Mouse (Mus musculus) hindbrain, embryonic 10.5 days (tissue): ENCODE measurements around the gene Neu4. TPM values are rescaled to one million over a fixed set of nuclear protein-coding genes. Genes with fewer than 3 reads are reported as not detected.
A peak's percentile ranks its signal among the peaks of the same experiment; 100 is the strongest.

Source experiments
- DNase-seq: peaks from one replicate; pipeline ENCODE4 v3.0.0-alpha.2; 2017; ENCODE audit warnings: low spot score
- H3K27ac ChIP-seq: fragments of 300-500 bp; sonication (generic); 2 replicates; pipeline ENCODE4 v1.5.1; 2016; ENCODE audit warnings: mild to moderate bottlenecking, moderate library complexity
- H3K27me3 ChIP-seq: fragments of 300-500 bp; sonication (generic); 2 replicates; pipeline ENCODE4 v1.6.1; 2016; ENCODE audit warnings: mild to moderate bottlenecking; ENCODE audit not compliant: poor library complexity, insufficient read depth, severe bottlenecking
- H3K36me3 ChIP-seq: fragments of 300-500 bp; sonication (generic); 2 replicates; pipeline ENCODE4 v1.6.1; 2016; ENCODE audit warnings: mild to moderate bottlenecking, moderate library complexity
- H3K4me1 ChIP-seq: fragments of 300-500 bp; sonication (generic); replicated peaks from 2 replicates; pipeline ENCODE4 v1.6.1; 2016; ENCODE audit warnings: mild to moderate bottlenecking
- H3K4me3 ChIP-seq: fragments of 300-500 bp; sonication (generic); 2 replicates; pipeline ENCODE4 v1.5.1; 2016; ENCODE audit warnings: mild to moderate bottlenecking, moderate library complexity
- H3K9me3 ChIP-seq: fragments of 300-500 bp; sonication (generic); 2 replicates; pipeline ENCODE4 v1.6.1; 2016; ENCODE audit warnings: mild to moderate bottlenecking, moderate library complexity
- WGBS: fragments of 180-500 bp; shearing (Covaris S2); methylation state at CpG from one replicate; pipeline ENCODE4 v1.1.7; 2016; 5-methylcytosine and 5-hydroxymethylcytosine counted together
- polyA plus RNA-seq: library from polyadenylated mRNA; unstranded; fragments of >200 nt; fragmentation: Nextera tagmentation; extraction: Ambion mirVana; gene quantifications from 2 replicates; pipeline ENCODE4 v1.2.1, GENCODE M21; 2016

Neu4 gene
- polyA plus RNA-seq, 1 experiment from 2014 or later = not detected

- no peak for DNase-seq
- Histone ChIP-seq H3K9me3 (no peaks in the 10 kb centered on the region), H3K27ac (no peak overlapping the region), H3K27me3 (no peaks in the 10 kb centered on the region), H3K4me1 (no peaks in the 10 kb centered on the region), H3K4me3 (no peak overlapping the region), H3K36me3 (no peaks in the 10 kb centered on the region)
- WGBS = 86% methylated on average over 12 of the region's 12 CpGs
Measured at GRCm38 (mm10) chr1:94027506-94028108, 7.4 kb downstream of the Neu4 start.

- no peaks in the 10 kb centered on the region for H3K36me3 ChIP-seq
- no peak overlapping the region for H3K4me3 ChIP-seq
- WGBS = 78% methylated on average over 2 of the region's 2 CpGs
- no peaks in the 10 kb centered on the region for H3K9me3 ChIP-seq
- no peak overlapping the region for H3K27ac ChIP-seq
- DNase-seq = no peak
- no peaks in the 10 kb centered on the region for H3K4me1 ChIP-seq
- no peaks in the 10 kb centered on the region for H3K27me3 ChIP-seq
Measured at GRCm38 (mm10) chr1:94028741-94029140, 8.5 kb downstream of the Neu4 start.

DNA sequence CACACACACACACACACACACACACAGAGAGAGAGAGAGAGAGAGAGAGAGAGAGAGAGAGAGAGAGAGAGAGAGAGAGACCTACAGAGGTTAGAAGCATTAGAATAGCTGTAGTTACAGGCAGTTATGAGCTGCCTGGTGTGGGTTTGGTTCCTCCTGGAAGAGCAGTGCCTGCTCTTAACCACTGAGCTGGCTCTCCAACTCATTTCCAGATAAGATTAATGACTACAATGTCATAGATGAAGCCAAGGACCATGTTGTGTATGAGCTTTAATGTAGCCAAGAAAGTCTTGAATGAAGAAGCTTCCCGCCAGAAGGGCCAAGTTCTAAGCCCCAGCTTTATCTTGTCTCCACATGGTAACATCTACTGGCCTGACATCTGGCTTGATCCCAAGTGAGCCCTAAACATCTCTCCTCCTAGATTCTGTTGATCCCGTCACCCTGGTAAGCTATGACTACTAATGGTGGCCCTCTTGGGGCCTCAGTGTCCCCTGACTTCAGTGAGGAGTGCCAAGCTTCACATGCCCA is 12.9 kb downstream of the Neu4 start:
- Histone ChIP-seq H3K9me3 (no peaks in the 10 kb centered on the region), H3K36me3 (no peaks in the 10 kb centered on the region), H3K4me1 (peaks cover 10% of the 10 kb centered on the region), H3K27me3 (no peaks in the 10 kb centered on the region), H3K27ac (no peak overlapping the region), H3K4me3 (no peak overlapping the region)
- 87% methylated on average over 2 of the region's 2 CpGs for WGBS
- no peak for DNase-seq

DNA sequence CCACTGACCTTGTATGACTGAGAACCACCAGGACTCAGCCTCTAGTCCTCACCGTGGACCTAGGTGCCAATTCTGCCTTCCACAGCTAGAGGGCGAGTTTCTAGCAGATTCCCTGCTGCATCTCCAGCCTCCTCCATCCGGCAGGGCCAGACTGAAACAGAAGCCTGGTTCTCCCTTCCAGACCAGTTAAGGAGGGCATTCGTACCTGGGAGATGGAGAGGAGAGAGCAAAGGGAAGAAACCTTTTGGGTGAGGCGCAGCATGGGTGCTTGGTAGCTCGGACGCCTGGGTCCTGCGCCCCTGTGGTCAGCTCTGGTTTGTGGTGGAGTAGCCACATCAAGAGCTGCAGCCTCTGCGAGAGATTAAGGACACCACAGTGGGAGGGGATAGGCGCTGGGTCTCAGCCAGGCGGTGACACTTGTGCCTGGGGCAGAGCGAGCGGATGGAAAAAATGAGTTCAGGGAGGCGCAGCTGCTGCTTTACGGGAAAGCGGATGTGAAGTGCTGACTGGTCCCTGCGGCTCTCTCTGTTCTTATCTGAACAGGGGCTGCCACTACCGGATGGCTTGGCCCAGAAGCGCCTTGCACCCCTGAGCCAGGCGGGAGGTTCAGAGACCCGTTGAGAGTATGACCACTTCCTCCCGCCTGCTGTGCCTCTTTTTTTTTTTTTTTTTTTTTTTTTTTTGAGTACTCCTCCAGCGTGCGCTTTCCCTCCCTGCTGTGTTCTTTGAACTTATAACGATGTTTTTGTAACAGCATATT is 14.9 kb downstream of the Neu4 start:
- under 1% methylated on average over 25 of the region's 25 CpGs for WGBS
- Histone ChIP-seq H3K4me3 (peak overlapping the region; percentile 56), H3K27ac (peak overlapping the region; percentile 82)

GRCm38 (mm10) chr1:94040391-94040790 is 20.1 kb downstream of the Neu4 start:
- DNase-seq = no peak

More for the DNA sequence above, 14.9 kb downstream of the Neu4 start:
- H3K27me3 ChIP-seq = no peaks in the 10 kb centered on the region
- peaks cover 10% of the 10 kb centered on the region for H3K4me1 ChIP-seq
- no peaks in the 10 kb centered on the region for H3K36me3 ChIP-seq
- DNase-seq = peak; percentile 88
- H3K9me3 ChIP-seq = no peaks in the 10 kb centered on the region

GRCm38 (mm10) chr1:94045559-94045958 is 25.3 kb downstream of the Neu4 start:
- WGBS = 81% methylated on average over 3 of the region's 3 CpGs
- Histone ChIP-seq H3K27ac (no peak overlapping the region), H3K36me3 (no peaks in the 10 kb centered on the region), H3K4me1 (no peaks in the 10 kb centered on the region), H3K27me3 (no peaks in the 10 kb centered on the region), H3K9me3 (no peaks in the 10 kb centered on the region), H3K4me3 (no peak overlapping the region)
- DNase-seq = no peak

More at GRCm38 (mm10) chr1:94040391-94040790, 20.1 kb downstream of the Neu4 start:
- H3K27me3 ChIP-seq = no peaks in the 10 kb centered on the region
- H3K9me3 ChIP-seq = no peaks in the 10 kb centered on the region
- H3K36me3 ChIP-seq = no peaks in the 10 kb centered on the region
- WGBS = 88% methylated on average over 2 of the region's 2 CpGs
- H3K4me1 ChIP-seq = peaks cover 5% of the 10 kb centered on the region
- no peak overlapping the region for H3K27ac ChIP-seq
- no peak overlapping the region for H3K4me3 ChIP-seq

DNA sequence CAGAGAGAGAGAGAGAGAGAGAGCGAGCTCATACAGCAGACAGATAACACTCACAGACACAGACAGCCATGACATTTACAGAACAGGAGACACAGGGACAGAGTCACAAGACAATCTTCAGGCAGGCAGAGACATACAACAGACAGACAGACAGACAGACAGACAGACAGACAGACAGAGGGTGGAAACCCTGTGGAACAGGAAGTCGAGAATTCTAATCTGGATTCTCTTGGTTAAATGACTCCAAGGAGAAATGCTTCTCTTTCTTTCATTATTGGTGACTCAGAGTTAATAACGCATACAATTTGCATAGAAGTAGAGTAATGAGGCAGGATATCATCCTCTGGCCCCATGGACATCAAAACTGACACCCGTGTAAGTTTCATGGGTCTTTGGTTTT is 26.3 kb downstream of the Neu4 start:
- Histone ChIP-seq H3K4me3 (no peak overlapping the region), H3K27me3 (no peaks in the 10 kb centered on the region), H3K9me3 (no peaks in the 10 kb centered on the region), H3K36me3 (no peaks in the 10 kb centered on the region), H3K4me1 (no peaks in the 10 kb centered on the region), H3K27ac (no peak overlapping the region)
- DNase-seq = no peak
- WGBS = 87% methylated on average over 4 of the region's 4 CpGs

DNA sequence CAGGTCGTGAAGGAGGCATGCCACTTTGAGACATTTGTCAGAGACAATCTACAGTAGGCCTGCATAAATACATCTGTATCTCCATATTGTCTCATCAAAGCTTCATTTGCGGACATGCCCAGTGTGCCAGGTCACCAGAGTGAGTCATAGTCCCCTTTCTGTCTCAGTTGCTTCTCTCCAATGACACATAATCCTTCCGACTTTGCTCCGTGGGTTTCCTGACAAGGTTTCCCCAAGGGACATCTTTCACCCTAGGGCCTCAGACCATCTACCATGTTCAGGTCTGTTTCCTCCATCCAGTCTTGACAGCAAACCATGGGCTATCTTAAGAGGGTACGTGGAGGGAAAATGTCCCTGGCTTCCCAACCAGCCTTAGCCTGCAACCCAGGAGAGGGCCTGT is 30.9 kb downstream of the Neu4 start:
- Histone ChIP-seq H3K9me3 (no peaks in the 10 kb centered on the region), H3K36me3 (no peaks in the 10 kb centered on the region), H3K4me3 (no peak overlapping the region), H3K4me1 (0 out of 2 replicates have a peak, but pooled peaks cover 3% of the 10 kb centered on the region), H3K27me3 (no peaks in the 10 kb centered on the region), H3K27ac (no peak overlapping the region)
- DNase-seq = no peak
- 88% methylated on average over 5 of the region's 5 CpGs for WGBS

DNA sequence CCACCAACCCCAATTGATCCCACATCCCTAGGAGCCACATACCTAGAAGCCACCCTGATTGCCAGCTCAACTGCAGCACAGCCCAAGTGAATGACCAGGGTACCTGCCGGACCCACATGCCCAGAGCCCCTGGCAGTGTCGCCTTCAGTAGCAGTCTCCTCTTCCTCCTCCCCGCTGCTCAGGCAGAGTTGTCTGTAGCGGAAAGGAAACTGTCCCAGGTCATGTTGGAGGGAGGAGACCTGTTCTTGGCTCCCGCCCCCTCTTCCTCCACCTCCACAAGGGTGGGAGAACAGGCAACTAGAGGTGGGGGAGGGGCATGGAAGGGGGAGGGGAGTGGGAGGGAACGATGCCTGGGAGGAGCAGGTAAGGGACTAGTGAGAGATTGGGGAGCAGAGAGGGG is 32.1 kb downstream of the Neu4 start, which contains the start of gene Pdcd1:
Gene Pdcd1 (minus strand): TSS at position 181 of the 400 bp plus-strand sequence.
- DNase-seq = no peak
- no peaks in the 10 kb centered on the region for H3K36me3 ChIP-seq
- H3K27ac ChIP-seq = no peak within 1 kb of the TSS

GRCm38 (mm10) chr1:94053530-94054216 is 33.4 kb downstream of the Neu4 start:
- 0 out of 2 replicates have a peak, but pooled peaks cover 3% of the 10 kb centered on the region for H3K4me1 ChIP-seq
- 75% methylated on average over 7 of the region's 7 CpGs for WGBS
- H3K27me3 ChIP-seq = no peaks in the 10 kb centered on the region
- no peak overlapping the region for H3K4me3 ChIP-seq
- DNase-seq = no peak
- no peaks in the 10 kb centered on the region for H3K36me3 ChIP-seq
- H3K27ac ChIP-seq = no peak overlapping the region
- H3K9me3 ChIP-seq = no peaks in the 10 kb centered on the region

More for the DNA sequence above, 32.1 kb downstream of the Neu4 start, which contains the start of gene Pdcd1:
- Histone ChIP-seq H3K27me3 (no peaks in the 10 kb centered on the region), H3K4me3 (no peak within 1 kb of the TSS), H3K9me3 (no peaks in the 10 kb centered on the region), H3K4me1 (0 out of 2 replicates have a peak, but pooled peaks cover 3% of the 10 kb centered on the region)
- WGBS = 62% methylated on average over 6 of the region's 6 CpGs

DNA sequence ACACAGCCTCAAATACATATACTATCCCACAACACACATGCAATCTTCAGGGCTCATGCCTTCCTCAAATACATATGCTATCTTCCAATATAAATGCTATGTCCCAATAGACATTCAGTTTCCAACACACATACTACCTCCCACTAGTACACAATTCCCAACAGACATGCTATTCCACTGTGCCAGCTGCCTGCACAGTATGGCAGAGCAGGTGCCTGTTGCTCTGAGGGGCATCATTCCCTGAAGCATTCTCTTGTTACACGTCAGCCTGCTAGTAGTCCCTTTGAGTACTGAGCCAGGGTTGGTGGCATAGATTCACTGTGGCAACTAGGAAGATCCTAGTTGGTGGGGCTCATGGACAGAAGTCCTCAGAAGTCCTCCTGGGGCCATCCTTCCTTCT is 34.2 kb downstream of the Neu4 start:
- H3K27me3 ChIP-seq = no peaks in the 10 kb centered on the region
- no peaks in the 10 kb centered on the region for H3K9me3 ChIP-seq
- 0 out of 2 replicates have a peak, but pooled peaks cover 3% of the 10 kb centered on the region for H3K4me1 ChIP-seq
- H3K4me3 ChIP-seq = no peak overlapping the region
- H3K36me3 ChIP-seq = no peaks in the 10 kb centered on the region
- no peak for DNase-seq
- WGBS = 87% methylated on average over 1 of the region's 1 CpGs
- no peak overlapping the region for H3K27ac ChIP-seq

GRCm38 (mm10) chr1:94055966-94056365 is 35.7 kb downstream of the Neu4 start:
- Histone ChIP-seq H3K9me3 (no peaks in the 10 kb centered on the region), H3K4me1 (0 out of 2 replicates have a peak, but pooled peaks cover 3% of the 10 kb centered on the region), H3K27ac (no peak overlapping the region), H3K27me3 (no peaks in the 10 kb centered on the region), H3K36me3 (no peaks in the 10 kb centered on the region), H3K4me3 (no peak overlapping the region)
- 76% methylated on average over 3 of the region's 3 CpGs for WGBS
- no peak for DNase-seq
